Mouse (Mus musculus) 3134 (cell line): ENCODE results near the gene Gpr37l1.
"Not testable (repeated sequence)": the region's sequence is repeated elsewhere in the genome, so short reads cannot be mapped to it uniquely, and the experiment has no call there.

Source experiments
- DNase-seq: peaks from one replicate; pipeline ENCODE4 v3.0.0-alpha.2; 2011; ENCODE audit warnings: low spot score; ENCODE audit not compliant: insufficient read length; ENCODE audit errors: extremely low read depth

Gpr37l1 gene

DNA sequence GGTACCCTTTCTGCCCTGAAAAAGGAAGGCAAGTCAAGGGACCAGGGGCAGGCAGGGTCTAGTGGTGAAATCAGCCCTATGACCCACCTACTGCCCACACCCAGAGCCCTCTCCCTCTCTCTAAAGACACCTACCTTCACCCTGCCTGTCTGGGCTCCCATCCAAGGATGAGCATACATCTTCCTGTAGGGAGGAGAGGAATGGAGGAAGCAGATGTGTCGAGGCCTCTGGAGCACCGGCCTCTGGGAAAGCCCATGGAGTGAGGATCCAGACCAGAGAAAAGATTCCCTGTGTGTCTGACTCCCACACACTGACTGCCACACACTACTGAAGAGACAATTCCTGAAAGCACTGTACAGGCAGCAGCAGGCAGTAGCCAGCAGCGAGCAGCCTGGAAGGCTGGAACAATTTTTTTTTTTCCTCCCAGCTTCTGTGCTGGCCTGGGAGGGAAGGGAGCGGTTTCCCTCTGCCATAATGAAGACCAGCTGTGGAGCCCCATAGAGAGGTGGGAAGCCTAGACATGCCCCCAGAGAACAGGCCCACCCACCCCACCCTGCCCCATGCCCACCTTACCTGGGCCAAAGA is 40.9 kb downstream of the Gpr37l1 start:
- no peak for DNase-seq

DNA sequence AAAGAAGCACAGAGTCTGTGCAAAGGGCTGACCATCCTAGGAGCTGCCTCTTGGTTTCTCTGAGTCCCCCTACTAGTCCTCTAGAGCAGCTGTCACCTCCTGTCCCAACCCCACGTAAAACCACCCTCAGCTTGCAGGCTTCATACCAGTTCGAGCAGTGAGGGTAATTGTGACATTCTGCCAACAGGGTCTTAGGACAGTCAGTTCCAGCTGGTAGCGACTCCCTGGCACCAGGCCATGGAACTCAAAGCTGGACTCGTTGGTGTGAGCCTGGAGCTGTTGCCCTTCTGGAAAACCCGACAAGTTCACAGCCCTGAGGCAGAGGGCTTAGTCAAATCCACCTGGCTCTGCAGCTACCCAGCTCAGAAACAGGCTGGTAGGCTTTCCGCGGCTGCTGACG is 41.5 kb downstream of the Gpr37l1 start:
- DNase-seq, result no peak

DNA sequence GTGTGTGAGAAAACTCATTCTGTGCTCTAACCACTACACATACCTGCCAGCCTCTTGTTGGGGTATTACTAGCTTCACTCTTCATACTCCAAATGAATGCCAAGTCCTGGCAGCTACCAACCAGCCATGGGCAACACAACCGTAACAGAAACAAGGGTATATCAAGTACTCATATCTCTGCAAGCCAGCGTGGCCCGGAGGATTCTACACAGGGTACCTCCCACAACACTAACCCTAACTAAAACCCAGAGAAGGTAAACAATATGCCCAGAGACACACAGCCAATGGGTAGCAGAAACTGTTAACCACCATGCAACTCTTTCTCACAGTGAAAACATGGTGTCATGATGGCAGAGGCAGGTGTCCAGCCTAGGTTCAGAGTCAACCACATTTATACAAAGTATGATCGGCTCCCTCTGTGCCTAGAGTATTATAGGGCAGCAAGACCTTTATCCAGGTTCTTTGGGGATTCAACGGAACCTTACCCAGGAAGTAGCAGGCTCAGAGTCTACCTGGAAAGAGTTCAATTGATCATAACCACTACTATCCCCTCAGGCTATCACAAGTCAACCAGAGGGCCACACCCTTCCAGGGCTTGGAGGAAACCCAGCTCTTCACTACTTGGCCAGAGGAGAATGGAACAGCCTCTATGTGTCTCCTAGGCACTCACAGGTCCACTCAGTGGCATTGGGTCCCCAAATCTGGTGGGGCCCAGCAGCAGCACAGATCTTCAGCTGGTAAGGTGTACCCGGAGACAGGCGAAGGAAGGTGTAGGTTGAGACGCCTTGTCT is 42.7 kb downstream of the Gpr37l1 start:
- DNase-seq, result no peak

DNA sequence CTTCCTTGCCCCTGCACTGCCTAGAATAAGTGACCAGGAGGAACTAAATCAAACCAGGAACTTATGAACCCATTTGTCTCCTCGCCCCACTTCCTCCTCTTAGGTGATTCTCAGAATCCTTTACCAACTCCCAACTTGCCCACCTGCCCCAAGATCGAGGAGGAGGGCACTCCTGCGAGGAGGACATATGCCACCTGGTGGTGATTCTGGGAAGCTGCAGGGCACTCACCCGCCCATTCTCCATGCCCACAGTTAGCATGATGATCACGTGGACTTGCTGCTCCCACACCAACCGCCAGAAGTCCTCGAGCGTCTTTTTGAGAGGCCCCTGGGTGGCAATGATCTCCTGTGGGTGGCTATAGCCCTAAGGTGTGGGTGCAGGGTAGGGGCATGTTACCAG is 54.8 kb downstream of the Gpr37l1 start:
- DNase-seq, result peak; percentile 44

DNA sequence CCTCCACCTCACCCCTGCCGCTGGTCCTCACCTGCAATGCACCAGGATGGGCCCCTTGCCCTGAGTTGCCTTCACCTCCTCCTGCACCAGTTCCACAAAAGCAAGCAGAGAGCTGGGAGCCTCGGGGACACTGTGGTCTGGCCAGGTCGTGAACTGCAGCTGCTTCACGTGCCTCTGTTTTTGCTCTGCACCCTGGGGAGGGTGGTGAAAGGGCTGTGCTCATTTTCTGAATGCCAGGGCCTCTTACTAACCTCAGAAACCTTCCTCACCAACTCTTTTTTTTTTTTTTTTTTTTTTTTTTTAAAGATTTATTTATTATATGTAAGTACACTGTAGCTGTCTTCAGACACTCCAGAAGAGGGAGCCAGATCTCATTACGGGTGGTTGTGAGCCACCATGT is 56.2 kb downstream of the Gpr37l1 start:
- DNase-seq, result not testable (repeated sequence)
